Mouse (Mus musculus) lung, adult 2 months (tissue): ENCODE measurements at regions not wholly inside any gene's neighbourhood (a gene's known extent, or its start where the extent isn't known, plus 50 kb on each side); places are given as distances from the start of the nearest gene placed in this dataset.

Experiments used
- DNase-seq: peaks from one replicate; pipeline ENCODE4 v3.0.0; 2022
- H3K4me1 ChIP-seq: fragments of 200-500 bp; 2 replicates; pipeline ENCODE4 v1.6.1; 2011; ENCODE audit warnings: low read length; ENCODE audit not compliant: control insufficient read depth, insufficient read depth
- H3K4me3 ChIP-seq: fragments of 200-500 bp; replicated peaks from 2 replicates; pipeline ENCODE3; 2011; ENCODE audit warnings: low read depth, mild to moderate bottlenecking, control low read depth, low read length; ENCODE audit errors: extremely low read depth
- CTCF ChIP-seq: fragments of 200-500 bp; IDR thresholded peaks from 2 replicates; pipeline ENCODE4 v1.5.1; 2011; ENCODE audit warnings: mild to moderate bottlenecking, low read length, control low read depth; ENCODE audit not compliant: insufficient read depth
- POLR2A ChIP-seq: fragments of 200-500 bp; IDR thresholded peaks from 2 replicates; pipeline ENCODE4 v1.6.1; 2011; ENCODE audit warnings: low read depth, mild to moderate bottlenecking, control low read depth, low read length, borderline replicate concordance; ENCODE audit errors: extremely low read depth
- WGBS: fragments of 180-500 bp; shearing (Covaris S2); methylation state at CpG from one replicate; pipeline ENCODE4 v1.1.7; 2018; 5-methylcytosine and 5-hydroxymethylcytosine counted together

DNA sequence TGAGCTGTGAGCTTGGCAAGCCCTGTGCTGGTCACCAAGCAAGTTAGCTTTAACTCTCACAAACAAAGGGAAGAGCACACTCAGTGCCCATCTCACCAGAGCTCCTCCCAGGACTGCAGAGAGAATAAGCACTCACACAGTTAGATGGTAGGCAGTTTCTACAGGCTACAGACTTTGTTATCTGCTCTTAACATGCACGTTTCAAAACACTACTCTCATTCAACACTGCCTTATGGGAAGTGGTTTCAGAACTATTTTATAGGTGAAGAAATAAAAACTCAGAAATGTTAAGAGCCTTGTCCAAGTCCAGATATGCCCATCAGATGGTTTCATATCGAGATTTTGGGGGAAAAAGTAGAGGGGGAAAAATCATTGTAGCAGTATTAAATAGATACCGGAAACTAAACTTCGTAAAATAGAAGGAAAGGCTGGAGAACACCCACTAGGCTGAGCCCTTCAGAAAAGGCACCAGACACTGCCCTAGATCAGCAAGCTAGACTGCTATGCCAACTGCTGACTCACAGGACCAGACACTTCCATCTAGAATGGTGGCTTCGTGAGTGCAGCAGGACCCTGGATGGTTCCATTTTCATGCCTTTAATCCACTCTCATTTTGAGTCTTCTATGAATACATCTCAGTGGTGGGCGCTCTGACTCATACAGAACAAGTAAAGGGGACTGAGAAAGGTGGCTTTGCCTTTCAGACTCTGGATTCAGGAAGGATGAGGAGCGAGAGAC, 51.3 kb upstream of the Serbp1 start:
- Histone ChIP-seq H3K4me3 (no peak overlapping the region), H3K4me1 (0 out of 2 replicates have a peak, but pooled peaks cover 2% of the 10 kb centered on the region)
- TF ChIP-seq POLR2A (no peak), CTCF (no peak)
- no peak for DNase-seq
- WGBS: 74% methylated on average over 7 of the region's 7 CpGs

DNA sequence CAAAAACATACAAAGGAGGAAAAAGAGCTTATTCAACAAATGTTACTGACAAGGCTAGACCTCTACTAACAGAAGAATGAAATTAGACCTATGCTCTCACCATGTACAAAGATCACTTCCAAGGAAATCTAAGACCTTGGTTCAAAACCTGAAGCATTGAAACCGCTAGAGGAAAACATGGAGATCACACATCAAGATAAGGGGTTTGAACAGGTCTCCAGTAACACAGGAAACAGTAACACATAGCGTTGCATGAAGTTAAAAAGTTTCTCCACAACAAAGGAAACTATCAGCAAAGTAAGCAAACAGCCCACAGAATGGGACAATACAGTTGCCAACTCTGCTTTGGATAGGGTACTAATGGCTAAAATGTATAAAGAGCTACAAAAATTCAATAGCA, 53.3 kb upstream of the Serbp1 start:
- DNase-seq: no peak
- TF ChIP-seq CTCF (no peak), POLR2A (no peak)
- H3K4me1 ChIP-seq: 0 out of 2 replicates have a peak, but pooled peaks cover 2% of the 10 kb centered on the region
- WGBS: 56% methylated on average over 2 of the region's 2 CpGs
- no peak overlapping the region for H3K4me3 ChIP-seq

DNA sequence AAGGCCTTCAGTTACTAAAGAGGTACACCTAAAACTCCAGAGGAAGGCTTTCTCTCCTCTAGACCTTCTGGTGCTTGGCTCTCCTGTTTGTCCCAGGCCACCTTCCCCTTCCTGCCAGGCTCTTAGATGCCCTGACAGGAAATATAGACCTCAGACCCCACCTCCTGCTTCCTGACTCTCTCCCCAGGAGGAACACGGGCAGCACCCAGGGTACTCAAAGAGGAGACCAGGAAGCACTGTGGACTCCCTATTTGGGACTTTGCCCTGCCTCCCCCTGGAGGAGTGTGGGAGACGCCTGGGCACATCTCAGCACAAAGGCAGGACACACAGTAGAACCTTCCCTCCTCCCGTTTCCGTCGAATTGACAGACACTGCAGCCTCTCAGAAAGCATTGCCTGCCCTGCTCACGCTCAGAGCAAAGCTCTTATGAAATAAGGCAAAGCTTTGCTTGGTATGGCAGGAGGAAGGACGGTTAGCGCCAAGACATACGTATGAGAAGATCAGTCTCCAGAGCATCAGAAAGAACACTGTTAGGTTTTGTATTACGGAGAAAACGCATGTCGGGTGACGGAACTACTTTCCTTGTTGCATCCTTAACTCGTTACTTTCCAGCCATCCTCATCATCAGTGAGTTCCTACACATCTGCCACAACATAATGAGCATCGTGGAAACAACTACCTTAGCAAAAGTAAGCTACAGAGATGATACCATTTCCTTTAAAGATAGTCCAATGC, 54.3 kb upstream of the Serbp1 start:
- Histone ChIP-seq H3K4me3 (no peak overlapping the region), H3K4me1 (0 out of 2 replicates have a peak, but pooled peaks cover 2% of the 10 kb centered on the region)
- no peak for DNase-seq
- TF ChIP-seq POLR2A: no peak
- no peak for TF ChIP-seq CTCF
- 64% methylated on average over 15 of the region's 15 CpGs for WGBS

DNA sequence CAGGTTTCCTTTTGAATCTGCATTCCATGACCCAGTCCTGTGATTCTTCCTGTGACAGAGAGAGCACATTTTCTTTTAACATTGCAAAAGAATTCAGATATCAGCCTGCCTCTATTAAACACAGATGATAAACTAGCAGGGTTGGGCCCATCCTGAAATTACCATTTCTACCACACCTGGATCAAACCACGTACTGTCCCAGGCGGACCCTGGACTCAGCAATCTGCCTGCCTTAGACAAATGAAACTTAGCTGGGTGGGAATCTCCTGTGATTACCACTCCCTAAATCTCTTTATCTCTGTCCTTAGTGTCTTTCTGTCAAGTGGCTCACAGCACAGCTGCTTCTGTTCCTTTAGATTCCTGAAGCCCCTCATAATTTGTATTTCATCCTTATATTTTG, 55.5 kb upstream of the Serbp1 start:
- Histone ChIP-seq H3K4me1 (0 out of 2 replicates have a peak, but pooled peaks cover 2% of the 10 kb centered on the region), H3K4me3 (no peak overlapping the region)
- TF ChIP-seq POLR2A: no peak
- no peak for TF ChIP-seq CTCF
- no peak for DNase-seq
- WGBS: 97% methylated on average over 2 of the region's 2 CpGs

DNA sequence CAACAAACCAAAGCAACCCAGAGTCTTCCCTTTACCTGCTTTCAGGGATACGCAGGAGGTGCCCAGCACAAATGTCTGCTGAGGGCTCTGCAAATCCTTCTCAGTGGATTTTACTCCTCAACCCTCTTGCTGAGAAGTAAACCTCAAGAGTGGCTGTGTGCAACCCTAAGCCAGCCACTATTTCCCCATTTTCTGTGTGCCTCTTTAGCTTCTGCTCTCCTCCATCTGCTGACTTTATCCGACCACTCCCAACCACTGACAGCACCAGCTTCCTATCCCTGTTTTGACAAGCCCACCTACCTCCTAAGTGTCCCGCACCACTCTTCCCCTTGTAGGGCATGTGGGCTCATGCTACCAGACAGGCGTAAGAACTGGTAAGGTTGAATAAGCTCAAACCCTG, 56.5 kb upstream of the Serbp1 start:
- Histone ChIP-seq H3K4me3 (no peak overlapping the region), H3K4me1 (0 out of 2 replicates have a peak, but pooled peaks cover 2% of the 10 kb centered on the region)
- no peak for DNase-seq
- 81% methylated on average over 4 of the region's 4 CpGs for WGBS
- TF ChIP-seq POLR2A (no peak), CTCF (no peak)

DNA sequence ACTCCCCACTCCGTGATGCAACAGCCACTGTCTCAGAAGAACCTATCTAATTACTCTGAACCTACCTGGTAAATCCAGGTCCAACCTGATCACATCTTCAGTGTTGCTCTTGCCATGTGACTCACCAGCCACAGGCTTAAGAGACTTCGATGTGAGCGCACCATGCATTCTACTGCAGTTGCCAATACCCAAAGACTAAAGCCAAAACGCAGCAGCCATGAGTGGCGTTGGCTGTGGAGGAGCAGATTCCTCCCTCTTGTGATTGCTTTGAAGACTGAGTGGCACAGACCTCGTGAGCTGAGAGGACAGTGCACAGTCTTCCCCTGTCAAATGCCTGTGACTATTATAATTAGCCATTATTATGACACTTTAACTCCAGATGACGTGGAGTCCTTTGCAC, 58.6 kb upstream of the Serbp1 start:
- Histone ChIP-seq H3K4me1 (0 out of 2 replicates have a peak, but pooled peaks cover 2% of the 10 kb centered on the region), H3K4me3 (no peak overlapping the region)
- WGBS: 77% methylated on average over 7 of the region's 7 CpGs
- no peak for DNase-seq
- no peak for TF ChIP-seq CTCF
- TF ChIP-seq POLR2A: no peak

DNA sequence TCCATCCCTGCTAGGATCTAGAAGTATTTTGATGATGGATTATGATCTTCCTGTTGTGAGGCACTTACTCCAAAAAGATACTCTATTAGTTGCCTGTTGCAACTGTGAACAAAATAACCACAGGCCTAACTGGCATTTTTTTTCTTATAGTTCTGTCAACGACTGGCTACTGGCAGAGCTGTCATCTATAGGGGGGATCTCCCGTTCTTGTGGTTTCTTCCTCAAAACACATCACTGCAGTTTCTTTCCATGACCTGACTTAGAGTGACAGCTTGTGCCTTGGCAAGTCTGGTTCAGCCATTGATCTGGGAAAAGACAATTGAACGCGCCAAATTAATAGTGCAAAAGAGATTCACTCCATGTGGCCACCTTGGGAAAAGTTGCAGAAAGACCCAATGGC, 59.4 kb upstream of the Serbp1 start:
- WGBS: 75% methylated on average over 4 of the region's 4 CpGs
- no peak for DNase-seq
- H3K4me1 ChIP-seq: 0 out of 2 replicates have a peak, but pooled peaks cover 1% of the 10 kb centered on the region
- no peak for TF ChIP-seq POLR2A
- no peak for TF ChIP-seq CTCF
- H3K4me3 ChIP-seq: no peak overlapping the region

DNA sequence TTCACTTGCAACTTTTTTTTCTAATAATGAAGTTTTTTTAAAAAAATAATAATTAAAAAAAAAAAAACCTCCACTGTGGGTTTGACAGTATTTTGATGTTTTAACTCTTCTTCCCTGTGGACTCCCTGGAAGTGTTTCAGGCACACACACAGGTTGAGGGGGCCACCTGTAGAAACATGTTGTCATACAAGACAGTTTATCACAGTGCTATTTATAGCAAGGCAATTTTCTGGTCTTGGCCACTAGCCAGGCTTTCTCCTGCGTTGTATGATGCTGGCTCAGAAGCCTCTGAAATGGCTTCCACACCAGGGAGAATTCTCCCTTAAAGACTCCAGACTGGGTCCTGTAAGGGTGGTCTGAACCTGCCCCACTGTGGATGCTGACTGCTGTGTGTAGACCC, 59.9 kb upstream of the Serbp1 start:
- Histone ChIP-seq H3K4me1 (no peaks in the 10 kb centered on the region), H3K4me3 (no peak overlapping the region)
- no peak for DNase-seq
- TF ChIP-seq CTCF: no peak
- no peak for TF ChIP-seq POLR2A
- WGBS: 13% methylated on average over 1 of the region's 1 CpGs

DNA sequence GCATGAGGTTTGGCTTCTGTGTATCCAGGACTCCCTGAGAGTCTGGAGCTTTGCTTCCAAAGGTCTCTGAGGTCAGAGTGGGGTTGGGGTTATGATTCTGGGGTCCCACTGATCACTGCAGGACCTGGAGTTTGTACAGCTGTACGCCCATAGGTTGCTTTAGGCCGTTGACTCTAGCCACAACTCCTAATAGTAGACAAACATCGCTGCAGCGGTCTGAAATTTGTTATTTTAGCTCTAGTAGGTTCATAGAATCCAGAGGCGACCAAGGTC, 67.4 kb upstream of the Serbp1 start:
- DNase-seq: no peak
- 78% methylated on average over 5 of the region's 5 CpGs for WGBS
- H3K4me3 ChIP-seq: no peak overlapping the region
- no peak for TF ChIP-seq CTCF
- TF ChIP-seq POLR2A: no peak
- no peaks in the 10 kb centered on the region for H3K4me1 ChIP-seq

DNA sequence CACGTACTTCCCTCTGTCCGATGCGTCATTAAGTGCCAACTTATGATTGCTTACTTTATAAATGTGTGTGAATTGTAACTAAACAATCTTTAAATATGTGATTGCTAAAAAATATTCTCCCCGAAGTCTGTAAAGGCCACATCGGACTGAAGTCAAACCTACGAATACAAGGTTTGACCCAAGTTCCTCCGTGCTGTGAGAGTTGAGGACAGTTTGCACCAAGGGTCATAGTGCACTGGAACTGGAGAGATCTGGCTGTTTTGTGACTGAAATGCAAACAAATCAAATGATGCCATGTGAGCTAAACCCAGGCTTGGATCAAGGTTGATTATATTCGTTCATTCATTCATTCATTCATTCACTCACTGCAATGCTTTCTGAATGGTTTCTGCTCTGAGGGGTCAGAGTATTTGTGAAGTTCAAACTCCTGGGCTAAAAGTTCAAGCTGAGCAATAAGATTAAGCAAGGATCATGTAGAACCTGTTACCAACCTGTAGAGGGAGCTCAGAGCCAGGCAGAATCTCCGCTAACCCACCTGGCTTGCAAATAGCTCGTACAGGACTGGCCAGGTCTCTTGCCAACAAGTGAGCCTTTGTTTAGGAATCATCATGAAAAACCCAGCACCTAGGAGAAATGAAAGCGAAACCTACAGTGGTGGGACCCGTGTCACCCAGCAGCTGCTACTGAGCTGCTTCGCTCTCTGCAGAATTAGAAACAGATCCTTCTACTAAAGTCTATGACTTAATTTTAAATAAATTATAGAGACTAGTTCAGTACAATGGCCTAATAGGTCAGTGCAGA, 67.9 kb upstream of the Serbp1 start:
- peak overlapping the region; percentile 12 for H3K4me3 ChIP-seq
- peak; percentile 28 for DNase-seq
- H3K4me1 ChIP-seq: no peaks in the 10 kb centered on the region
- WGBS: 36% methylated on average over 13 of the region's 13 CpGs
- TF ChIP-seq POLR2A (no peak), CTCF (peak; percentile 85)
